ENCODE assay signal across 9 mouse cellular contexts in the genomic region with DNA sequence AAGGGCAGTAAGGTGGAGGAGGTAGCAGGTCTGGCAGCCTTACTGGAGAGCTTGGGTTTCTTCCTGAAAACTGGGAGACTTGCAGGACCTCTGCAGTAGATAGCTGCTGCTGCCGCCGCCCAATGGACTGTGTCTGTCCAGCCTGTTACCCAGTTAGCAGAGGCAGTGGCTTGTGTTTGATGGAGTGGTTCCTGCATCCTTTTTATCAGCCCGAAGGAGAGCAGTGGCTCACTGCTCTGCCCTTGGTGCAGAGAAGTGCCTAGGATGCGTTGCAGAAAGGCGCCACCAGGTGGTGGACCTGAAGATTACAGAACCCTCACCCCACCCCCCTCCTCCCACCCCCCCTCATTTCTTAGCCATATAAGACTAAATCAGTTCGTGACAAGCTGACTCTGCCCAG. TPM values are rescaled to one million over a fixed set of nuclear protein-coding genes. Genes with fewer than 3 reads are reported as not detected.
A peak's percentile ranks its signal among the peaks of the same experiment; 100 is the strongest.
DNase-seq lines count a peak whose midpoint lies in the region; ATAC-seq and TF ChIP-seq lines count a peak whose summit lies in the region.
"Had no signal": no experiment of that assay in that cellular context is flagged by ENCODE, and none has a peak within 500 bp of the region (broad histone marks: within the 10 kb centered on the region; RNA-seq: fewer than 3 reads in every experiment).

No protein-coding gene starts in this region.

- peaks cover 14% of the 10 kb centered on the region for H3K4me1 ChIP-seq in intestine, postnatal 0 days (replicated peaks; ENCODE audit: control insufficient read depth, insufficient read depth, low read length)
- peaks cover 28% of the 10 kb centered on the region for H3K4me1 ChIP-seq in intestine, embryonic 16.5 days (ENCODE audit: control insufficient read depth, insufficient read depth, low read length)
- H3K4me1 ChIP-seq in heart, postnatal 0 days (ENCODE audit: control insufficient read depth, insufficient read depth) = peaks cover 42% of the 10 kb centered on the region

- no peaks in the 10 kb centered on the region for H3K27me3 ChIP-seq in intestine, postnatal 0 days (replicated peaks; ENCODE audit: control insufficient read depth, insufficient read depth, low read length)
- no peaks in the 10 kb centered on the region for H3K27me3 ChIP-seq in intestine, embryonic 16.5 days (replicated peaks; ENCODE audit: control insufficient read depth, insufficient read depth, low read length)
- no peaks in the 10 kb centered on the region for H3K27me3 ChIP-seq in heart, postnatal 0 days (ENCODE audit: control insufficient read depth, insufficient read depth, low read length)
- H3K27me3 ChIP-seq: lung, embryonic 15.5 days had no signal

- WGBS in intestine, postnatal 0 days = 19% methylated on average over 6 of the region's 6 CpGs
- 16% methylated on average over 6 of the region's 6 CpGs for WGBS in intestine, embryonic 16.5 days
- WGBS in heart, postnatal 0 days = 5% methylated on average over 6 of the region's 6 CpGs

- no peak overlapping the region for H3K27ac ChIP-seq in intestine, postnatal 0 days (ENCODE audit: low read depth, low read length)
- no peak overlapping the region for H3K27ac ChIP-seq in intestine, embryonic 16.5 days (ENCODE audit: low read length)
- H3K27ac ChIP-seq in heart, postnatal 0 days (ENCODE audit: low read depth) = no peak overlapping the region
- H3K27ac ChIP-seq: lung, embryonic 15.5 days had no signal

- peak; percentile 50 for DNase-seq in ES-CJ7 (ENCODE audit: low read depth, low spot score)
- peak; percentile 63 for DNase-seq in cerebellum, adult 8-10 months
- DNase-seq in heart, postnatal 0 days (ENCODE audit: low spot score) = peak; percentile 66
- peak; percentile 37 to 53 for DNase-seq in lung, adult 18-20 months
- DNase-seq in spleen, adult 12 weeks (ENCODE audit: low spot score) = peak; percentile 29

- H3K4me3 ChIP-seq in intestine, postnatal 0 days (ENCODE audit: low read depth, low read length) = no peak overlapping the region
- H3K4me3 ChIP-seq in intestine, embryonic 16.5 days (ENCODE audit: low read length) = no peak overlapping the region
- no peak overlapping the region for H3K4me3 ChIP-seq in heart, postnatal 0 days (ENCODE audit: low read depth, low read length)
- H3K4me3 ChIP-seq: lung, embryonic 15.5 days had no signal

- H3K4me2 ChIP-seq in intestine, postnatal 0 days (replicated peaks; ENCODE audit: low read depth) = no peak overlapping the region
- no peak overlapping the region for H3K4me2 ChIP-seq in intestine, embryonic 16.5 days (ENCODE audit: low read depth, low read length)
- H3K4me2 ChIP-seq in heart, postnatal 0 days (ENCODE audit: low read depth, low read length) = no peak overlapping the region
- H3K4me2 ChIP-seq: lung, embryonic 15.5 days had no signal

- no peaks in the 10 kb centered on the region for H3K9me3 ChIP-seq in intestine, postnatal 0 days (ENCODE audit: control insufficient read depth)
- no peaks in the 10 kb centered on the region for H3K9me3 ChIP-seq in intestine, embryonic 16.5 days (ENCODE audit: control insufficient read depth, low read length)
- H3K9me3 ChIP-seq in heart, postnatal 0 days (replicated peaks; ENCODE audit: control insufficient read depth, low read length) = no peaks in the 10 kb centered on the region
- H3K9me3 ChIP-seq: lung, embryonic 15.5 days had no signal

- H3K36me3 ChIP-seq in intestine, postnatal 0 days (ENCODE audit: control insufficient read depth, insufficient read depth) = peaks cover 11% of the 10 kb centered on the region; the same call in 1 of the 2 replicates
- H3K36me3 ChIP-seq in intestine, embryonic 16.5 days (ENCODE audit: control insufficient read depth, insufficient read depth, low read length) = no peaks in the 10 kb centered on the region
- H3K36me3 ChIP-seq in heart, postnatal 0 days (replicated peaks; ENCODE audit: control insufficient read depth, insufficient read depth, low read length) = peaks cover 8% of the 10 kb centered on the region
- H3K36me3 ChIP-seq: lung, embryonic 15.5 days had no signal

- H3K9ac ChIP-seq in intestine, postnatal 0 days (ENCODE audit: low read depth, low read length) = no peak overlapping the region
- no peak overlapping the region for H3K9ac ChIP-seq in intestine, embryonic 16.5 days (ENCODE audit: low read depth, low read length)
- H3K9ac ChIP-seq in heart, postnatal 0 days (replicated peaks; ENCODE audit: low read depth, low read length) = no peak overlapping the region
- H3K9ac ChIP-seq: lung, embryonic 15.5 days had no signal

- peak; percentile 11; the same call in 1 of the 2 replicates for ATAC-seq in intestine, postnatal 0 days
- no peak for ATAC-seq in intestine, embryonic 16.5 days
- 0 out of 2 replicates have a peak, but pooled peaks have one; percentile 14 for ATAC-seq in heart, postnatal 0 days (ENCODE audit: insufficient read depth, low read depth)
- ATAC-seq in erythroid progenitor cell, adult 5-6 weeks (replicated peaks; ENCODE audit: low FRiP score, poor library complexity, severe bottlenecking) = no peak

- no peak for TF ChIP-seq EP300 in heart, postnatal 0 days (IDR thresholded peaks at IDR 0.05; ENCODE audit: low read depth)

- TF ChIP-seq CTCF in intestine, postnatal 0 days (IDR thresholded peaks at IDR 0.05; ENCODE audit: low read depth) = peak; percentile 75
- peak; percentile 65 for TF ChIP-seq CTCF in heart, postnatal 0 days (IDR thresholded peaks at IDR 0.05; ENCODE audit: low read depth)

RNA-seq across cellular contexts. Expression of a gene that starts 10.2 kb away (rescaled TPM):
- 14.5 and 14.6 TPM in 2 replicates for polyA plus RNA-seq in intestine, postnatal 0 days (2015; fragmentation: Nextera tagmentation; extraction: Ambion mirVana)
- 26.1 and 28.5 TPM in 2 replicates for polyA plus RNA-seq in intestine, embryonic 16.5 days (2015; fragmentation: Nextera tagmentation; extraction: Ambion mirVana)
- 19.9 and 22.8 TPM in 2 replicates for total RNA-seq in heart, postnatal 0 days (2014; rRNA removed; ENCODE audit: low replicate concordance)
- polyA plus RNA-seq in heart, postnatal 0 days (2015; fragmentation: Nextera tagmentation; extraction: Ambion mirVana) = 14.2 and 17.3 TPM in 2 replicates
- total RNA-seq in erythroid progenitor cell, adult 5-6 weeks (2015; ENCODE audit: low replicate concordance) = 4.7 and 10.1 TPM in 2 replicates
- total RNA-seq in erythroid progenitor cell, adult 5-6 weeks (2017; ENCODE audit: low replicate concordance) = 2.4 and 6.4 TPM in 2 replicates

RNA-seq across cellular contexts. Expression of a gene that starts 17.5 kb away (rescaled TPM):
- polyA plus RNA-seq in intestine, postnatal 0 days (2015; fragmentation: Nextera tagmentation; extraction: Ambion mirVana) = 49.0 and 50.4 TPM in 2 replicates
- polyA plus RNA-seq in intestine, embryonic 16.5 days (2015; fragmentation: Nextera tagmentation; extraction: Ambion mirVana) = 54.8 and 57.5 TPM in 2 replicates
- total RNA-seq in heart, postnatal 0 days (2014; rRNA removed; ENCODE audit: low replicate concordance) = 30.9 and 186 TPM in 2 replicates
- polyA plus RNA-seq in heart, postnatal 0 days (2015; fragmentation: Nextera tagmentation; extraction: Ambion mirVana) = 41.7 and 43.1 TPM in 2 replicates
- 18.0 and 73.2 TPM in 2 replicates for total RNA-seq in erythroid progenitor cell, adult 5-6 weeks (2015; ENCODE audit: low replicate concordance)
- total RNA-seq in erythroid progenitor cell, adult 5-6 weeks (2017; ENCODE audit: low replicate concordance) = 2.2 and 4.1 TPM in 2 replicates

RNA-seq across cellular contexts. Expression of a gene that starts 33.6 kb away (rescaled TPM):
- polyA plus RNA-seq in intestine, postnatal 0 days (2015; fragmentation: Nextera tagmentation; extraction: Ambion mirVana) = 28.9 and 29.0 TPM in 2 replicates
- polyA plus RNA-seq in intestine, embryonic 16.5 days (2015; fragmentation: Nextera tagmentation; extraction: Ambion mirVana) = 34.7 and 35.4 TPM in 2 replicates
- 53.1 and 69.1 TPM in 2 replicates for total RNA-seq in heart, postnatal 0 days (2014; rRNA removed; ENCODE audit: low replicate concordance)
- polyA plus RNA-seq in heart, postnatal 0 days (2015; fragmentation: Nextera tagmentation; extraction: Ambion mirVana) = 26.8 and 28.5 TPM in 2 replicates
- not detected in 2 replicates for total RNA-seq in erythroid progenitor cell, adult 5-6 weeks (2015; ENCODE audit: low replicate concordance)
- total RNA-seq in erythroid progenitor cell, adult 5-6 weeks (2017; ENCODE audit: low replicate concordance) = 0.51 TPM in 1 of 2 replicates, not detected in the other

RNA-seq across cellular contexts. Expression of a gene that starts 49.3 kb away (rescaled TPM):
- 10.0 and 12.3 TPM in 2 replicates for polyA plus RNA-seq in intestine, postnatal 0 days (2015; fragmentation: Nextera tagmentation; extraction: Ambion mirVana)
- 13.2 and 13.9 TPM in 2 replicates for polyA plus RNA-seq in intestine, embryonic 16.5 days (2015; fragmentation: Nextera tagmentation; extraction: Ambion mirVana)
- total RNA-seq in heart, postnatal 0 days (2014; rRNA removed; ENCODE audit: low replicate concordance) = 2.6 TPM in 1 of 2 replicates, not detected in the other
- polyA plus RNA-seq in heart, postnatal 0 days (2015; fragmentation: Nextera tagmentation; extraction: Ambion mirVana) = 2.2 and 2.6 TPM in 2 replicates
- total RNA-seq in erythroid progenitor cell, adult 5-6 weeks (2015; ENCODE audit: low replicate concordance) = 1.8 TPM in 1 of 2 replicates, not detected in the other
- total RNA-seq in erythroid progenitor cell, adult 5-6 weeks (2017; ENCODE audit: low replicate concordance) = 0.90 TPM in 1 of 2 replicates, not detected in the other

RNA-seq across cellular contexts. Expression of a gene that starts 55.6 kb away (rescaled TPM):
- 2.7 and 3.5 TPM in 2 replicates for polyA plus RNA-seq in intestine, postnatal 0 days (2015; fragmentation: Nextera tagmentation; extraction: Ambion mirVana)
- polyA plus RNA-seq in intestine, embryonic 16.5 days (2015; fragmentation: Nextera tagmentation; extraction: Ambion mirVana) = 7.2 and 11.1 TPM in 2 replicates
- 1.4 and 5.9 TPM in 2 replicates for total RNA-seq in heart, postnatal 0 days (2014; rRNA removed; ENCODE audit: low replicate concordance)
- polyA plus RNA-seq in heart, postnatal 0 days (2015; fragmentation: Nextera tagmentation; extraction: Ambion mirVana) = 3.8 and 4.2 TPM in 2 replicates
- total RNA-seq in erythroid progenitor cell, adult 5-6 weeks (2015; ENCODE audit: low replicate concordance) = 1.3 and 14.8 TPM in 2 replicates
- 5.6 and 8.9 TPM in 2 replicates for total RNA-seq in erythroid progenitor cell, adult 5-6 weeks (2017; ENCODE audit: low replicate concordance)

Comparison
In these comparisons a context has a peak if more than half of its experiments do, and no peak if none do; other contexts are left out.
1. ATAC-seq: peak in intestine, postnatal 0 days (single experiment) and heart, postnatal 0 days (single experiment); none in intestine, embryonic 16.5 days (single experiment) and erythroid progenitor cell, adult 5-6 weeks (single experiment).
2. Peak in every context shown above with its lines, with median percentiles within 50 percentile points of each other: DNase-seq.